Mouse (Mus musculus) midbrain, embryonic 11.5 days (tissue): ENCODE measurements around the gene Eps15l1. TPM values are rescaled to one million over a fixed set of nuclear protein-coding genes. Genes with fewer than 3 reads are reported as not detected.

Experiments
- ATAC-seq: fragments of 200-750 bp; cut with Nextera tagmentation; 2 replicates; pipeline ENCODE4 v1.8.0; 2017; ENCODE audit warnings: moderate TSS enrichment, moderate library complexity; ENCODE audit not compliant: low FRiP score
- DNase-seq: peaks from one replicate; pipeline ENCODE4 v3.0.0; 2015; ENCODE audit warnings: low spot score; ENCODE audit errors: missing footprints
- H3K27ac ChIP-seq: fragments of 300-500 bp; sonication (generic); 2 replicates; pipeline ENCODE4 v1.5.1; 2014; ENCODE audit warnings: low read depth, low read length
- H3K27me3 ChIP-seq: fragments of 300-500 bp; sonication (generic); 2 replicates; pipeline ENCODE4 v1.6.1; 2014; ENCODE audit warnings: mild to moderate bottlenecking, low read length, moderate library complexity, mixed read lengths; ENCODE audit not compliant: control insufficient read depth, insufficient read depth
- H3K36me3 ChIP-seq: fragments of 300-500 bp; sonication (generic); 2 replicates; pipeline ENCODE4 v1.6.1; 2014; ENCODE audit warnings: mild to moderate bottlenecking, low read length, moderate library complexity, mixed read lengths; ENCODE audit not compliant: control insufficient read depth, insufficient read depth
- H3K4me1 ChIP-seq: fragments of 300-500 bp; sonication (generic); 2 replicates; pipeline ENCODE4 v1.6.1; 2014; ENCODE audit warnings: low read length; ENCODE audit not compliant: control insufficient read depth, insufficient read depth
- H3K4me2 ChIP-seq: fragments of 300-500 bp; sonication (generic); 2 replicates; pipeline ENCODE4 v1.6.1; 2014; ENCODE audit warnings: mild to moderate bottlenecking, moderate library complexity
- H3K4me3 ChIP-seq: fragments of 300-500 bp; sonication (generic); 2 replicates; pipeline ENCODE4 v1.5.1; 2014; ENCODE audit warnings: low read depth, low read length
- H3K9ac ChIP-seq: fragments of 300-500 bp; sonication (generic); 2 replicates; pipeline ENCODE4 v1.6.1; 2014; ENCODE audit warnings: low read length
- H3K9me3 ChIP-seq: fragments of 300-500 bp; sonication (generic); 2 replicates; pipeline ENCODE4 v1.6.1; 2016; ENCODE audit warnings: low read length; ENCODE audit not compliant: control insufficient read depth
- WGBS: fragments of 180-500 bp; shearing (Covaris S2); extraction: QIAGEN DNeasy Blood & Tissue Kit; methylation state at CpG from one replicate; pipeline ENCODE4 v1.1.7; 2014; 5-methylcytosine and 5-hydroxymethylcytosine counted together
- polyA plus RNA-seq: library from polyadenylated mRNA; unstranded; fragments of >200 nt; fragmentation: Nextera tagmentation; extraction: Ambion mirVana; gene quantifications from 2 replicates; pipeline ENCODE4 v1.2.1, GENCODE M21; 2014

Gene Eps15l1
- polyA plus RNA-seq, 1 experiment from 2014 or later: 71.3 TPM

GRCm38 (mm10) chr8:72349838-72350237 is 71.4 kb downstream of the Eps15l1 start:
- DNase-seq: no peak
- Histone ChIP-seq H3K9ac (no peak overlapping the region), H3K4me3 (no peak overlapping the region), H3K27ac (no peak overlapping the region), H3K4me1 (no peaks in the 10 kb centered on the region), H3K36me3 (peaks cover 4% of the 10 kb centered on the region), H3K9me3 (no peaks in the 10 kb centered on the region), H3K4me2 (no peak overlapping the region), H3K27me3 (no peaks in the 10 kb centered on the region)
- 92% methylated on average over 9 of the region's 9 CpGs for WGBS
- ATAC-seq: no peak

- Histone ChIP-seq H3K4me3 (no peak overlapping the region), H3K9me3 (no peaks in the 10 kb centered on the region), H3K4me1 (no peaks in the 10 kb centered on the region), H3K27ac (no peak overlapping the region), H3K9ac (no peak overlapping the region), H3K27me3 (no peaks in the 10 kb centered on the region), H3K36me3 (peaks cover 7% of the 10 kb centered on the region; the same call in 1 of the 2 replicates), H3K4me2 (no peak overlapping the region)
- WGBS: 93% methylated on average over 1 of the region's 1 CpGs
- ATAC-seq (no peak), DNase-seq (no peak)
Observed at GRCm38 (mm10) chr8:72348956-72349355, 72.3 kb downstream of the Eps15l1 start.

DNA sequence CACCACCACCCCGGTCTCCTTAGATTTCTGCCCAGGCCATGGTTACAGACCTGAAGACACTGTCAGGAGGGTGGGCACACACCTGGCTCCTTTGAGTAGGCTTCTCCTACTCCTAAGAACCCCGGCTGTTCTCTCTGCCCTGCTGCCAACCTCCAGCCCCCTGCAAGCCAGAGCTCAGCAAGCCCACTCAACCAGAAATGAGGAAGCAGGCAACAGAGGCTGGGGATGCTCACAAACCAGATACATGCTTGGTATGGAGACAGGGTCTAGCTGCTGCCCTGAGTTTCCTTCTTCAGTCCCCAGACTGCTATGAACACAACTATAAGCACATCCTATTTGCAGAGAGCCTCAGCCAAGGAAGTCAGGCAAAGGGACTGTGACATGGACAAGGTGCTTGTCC is 73.1 kb downstream of the Eps15l1 start:
- Histone ChIP-seq H3K4me3 (no peak overlapping the region), H3K4me2 (no peak overlapping the region), H3K4me1 (no peaks in the 10 kb centered on the region), H3K36me3 (peaks cover 7% of the 10 kb centered on the region; the same call in 1 of the 2 replicates), H3K27me3 (no peaks in the 10 kb centered on the region), H3K27ac (no peak overlapping the region), H3K9me3 (no peaks in the 10 kb centered on the region), H3K9ac (no peak overlapping the region)
- no peak for ATAC-seq
- no peak for DNase-seq
- 98% methylated on average over 2 of the region's 2 CpGs for WGBS

- no peak for DNase-seq
- no peak overlapping the region for H3K9ac ChIP-seq
- H3K4me3 ChIP-seq: no peak overlapping the region
- H3K4me2 ChIP-seq: no peak overlapping the region
- H3K9me3 ChIP-seq: no peaks in the 10 kb centered on the region
- peaks cover 7% of the 10 kb centered on the region; the same call in 1 of the 2 replicates for H3K36me3 ChIP-seq
- no peak for ATAC-seq
- WGBS: 83% methylated on average over 1 of the region's 1 CpGs
- no peak overlapping the region for H3K27ac ChIP-seq
- no peaks in the 10 kb centered on the region for H3K4me1 ChIP-seq
- H3K27me3 ChIP-seq: no peaks in the 10 kb centered on the region
Observed at GRCm38 (mm10) chr8:72347553-72347952, 73.7 kb downstream of the Eps15l1 start.

DNA sequence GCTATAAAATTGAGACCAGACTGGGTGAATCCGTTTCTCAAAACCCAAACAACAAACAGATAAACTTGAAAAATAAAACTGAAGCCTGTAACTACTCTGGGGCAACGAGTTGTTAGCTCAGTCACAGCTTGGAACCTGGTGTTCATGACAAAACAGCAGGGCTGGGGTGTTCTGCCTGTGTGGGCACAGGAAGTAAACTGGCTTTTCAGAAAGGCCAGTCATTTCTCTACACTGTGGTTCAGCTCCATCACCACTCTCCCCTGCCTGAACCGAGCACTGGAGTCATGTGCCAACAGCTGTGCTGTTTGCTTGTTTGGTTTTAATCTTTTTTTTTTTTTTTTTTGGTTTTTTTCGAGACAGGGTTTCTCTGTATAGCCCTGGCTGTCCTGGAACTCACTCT is 77.5 kb downstream of the Eps15l1 start:
- ATAC-seq: no peak
- no peak overlapping the region for H3K27ac ChIP-seq
- 81% methylated on average over 4 of the region's 4 CpGs for WGBS
- H3K4me2 ChIP-seq: no peak overlapping the region
- H3K9ac ChIP-seq: no peak overlapping the region
- H3K4me1 ChIP-seq: no peaks in the 10 kb centered on the region
- H3K27me3 ChIP-seq: no peaks in the 10 kb centered on the region
- peaks cover 18% of the 10 kb centered on the region for H3K36me3 ChIP-seq
- no peak overlapping the region for H3K4me3 ChIP-seq
- DNase-seq: no peak
- H3K9me3 ChIP-seq: no peaks in the 10 kb centered on the region

GRCm38 (mm10) chr8:72342556-72343300 is 78.5 kb downstream of the Eps15l1 start:
- no peak overlapping the region for H3K9ac ChIP-seq
- H3K4me2 ChIP-seq: no peak overlapping the region
- H3K4me3 ChIP-seq: no peak overlapping the region
- no peaks in the 10 kb centered on the region for H3K27me3 ChIP-seq
- H3K4me1 ChIP-seq: no peaks in the 10 kb centered on the region
- H3K9me3 ChIP-seq: no peaks in the 10 kb centered on the region
- no peak overlapping the region for H3K27ac ChIP-seq
- H3K36me3 ChIP-seq: peaks cover 14% of the 10 kb centered on the region
- ATAC-seq (no peak), DNase-seq (no peak)
- 95% methylated on average over 5 of the region's 5 CpGs for WGBS

DNA sequence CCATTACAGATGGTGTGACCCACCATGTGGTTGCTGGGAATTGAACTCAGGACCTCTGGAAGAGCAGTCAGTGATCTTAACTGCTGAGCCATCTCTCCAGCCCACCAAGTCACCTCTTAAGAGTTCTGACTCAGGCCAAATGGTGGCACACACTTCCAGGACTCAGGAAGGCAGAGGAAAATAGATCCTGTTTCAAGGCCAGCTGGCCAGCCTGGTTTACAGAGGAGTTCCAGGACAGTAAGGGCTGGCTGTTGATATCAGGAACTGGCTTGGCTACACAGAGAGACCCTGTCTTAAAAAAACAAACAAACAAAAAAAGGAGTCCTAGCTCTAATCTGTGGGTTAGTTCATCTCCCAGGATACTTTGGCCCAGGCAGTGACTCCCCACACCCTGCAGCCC is 84.2 kb downstream of the Eps15l1 start:
- H3K27ac ChIP-seq: no peak overlapping the region
- no peaks in the 10 kb centered on the region for H3K4me1 ChIP-seq
- no peak overlapping the region for H3K4me3 ChIP-seq
- no peaks in the 10 kb centered on the region for H3K27me3 ChIP-seq
- H3K36me3 ChIP-seq: peaks cover 14% of the 10 kb centered on the region
- H3K9me3 ChIP-seq: no peaks in the 10 kb centered on the region
- no peak overlapping the region for H3K9ac ChIP-seq
- DNase-seq (no peak), ATAC-seq (no peak)
- H3K4me2 ChIP-seq: no peak overlapping the region

- no peak for DNase-seq
- H3K4me3 ChIP-seq: no peak overlapping the region
- no peaks in the 10 kb centered on the region for H3K27me3 ChIP-seq
- no peak overlapping the region for H3K9ac ChIP-seq
- 79% methylated on average over 2 of the region's 2 CpGs for WGBS
- ATAC-seq: no peak
- H3K4me1 ChIP-seq: no peaks in the 10 kb centered on the region
- no peaks in the 10 kb centered on the region for H3K9me3 ChIP-seq
- peaks cover 13% of the 10 kb centered on the region for H3K36me3 ChIP-seq
- no peak overlapping the region for H3K4me2 ChIP-seq
- H3K27ac ChIP-seq: no peak overlapping the region
Observed at GRCm38 (mm10) chr8:72336273-72336672, 85.0 kb downstream of the Eps15l1 start.

DNA sequence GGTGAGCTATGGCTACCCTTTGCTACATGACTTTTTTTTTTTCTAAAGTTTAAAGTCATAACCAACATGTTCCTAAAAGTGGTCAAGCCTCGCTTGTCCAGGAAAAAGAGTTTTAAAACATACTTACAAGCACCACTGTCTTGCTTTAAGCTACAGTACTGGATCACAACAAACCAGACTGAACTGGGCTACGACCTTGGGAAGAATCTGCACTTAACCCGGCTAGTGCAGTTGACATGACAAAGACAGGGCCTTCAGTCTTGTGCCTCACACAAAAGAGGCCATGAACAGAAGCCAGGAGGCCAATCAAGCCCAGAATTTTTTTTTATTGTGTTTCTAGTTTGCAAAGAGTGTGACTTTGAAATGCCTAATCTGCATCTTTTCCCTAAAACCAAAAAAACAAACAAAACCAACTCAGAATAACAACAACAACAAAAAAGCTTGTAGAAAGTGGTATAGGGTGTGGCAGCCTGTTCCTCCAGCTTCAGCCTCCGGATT is 87.1 kb downstream of the Eps15l1 start:
- 79% methylated on average over 4 of the region's 4 CpGs for whole genome bisulfite sequencing
- ATAC-seq: no peak

More for the DNA sequence above, 87.1 kb downstream of the Eps15l1 start:
- Histone ChIP-seq H3K4me2 (no peak overlapping the region), H3K9me3 (no peaks in the 10 kb centered on the region), H3K4me1 (no peaks in the 10 kb centered on the region), H3K9ac (no peak overlapping the region), H3K27ac (no peak overlapping the region), H3K36me3 (peaks cover 3% of the 10 kb centered on the region; the same call in 1 of the 2 replicates), H3K27me3 (no peaks in the 10 kb centered on the region), H3K4me3 (no peak overlapping the region)
- no peak for DNase-seq
